Mouse (Mus musculus) heart, postnatal 25 days (tissue): ENCODE measurements around the gene Gm20388. TPM values are rescaled to one million over a fixed set of nuclear protein-coding genes. Genes with fewer than 3 reads are reported as not detected.

Experiments
- DNase-seq: peaks from one replicate; pipeline ENCODE4 v3.0.0; 2022; ENCODE audit warnings: low spot score
- intact Hi-C: fragments of 180-260 bp; cut with DNase I; formaldehyde crosslinking; loops from one replicate; pipeline ENCODE4 v1.15.1; 2025
- total RNA-seq, 2 experiments: library from RNA; stranded (reverse); gene quantifications; 2 replicates each; pipeline ENCODE4 v1.2.3; 2021

Gene Gm20388
- 1 to 10 TPM in 1 of 2 experiments, not detected in 1; 2.7 TPM for total RNA-seq

DNA sequence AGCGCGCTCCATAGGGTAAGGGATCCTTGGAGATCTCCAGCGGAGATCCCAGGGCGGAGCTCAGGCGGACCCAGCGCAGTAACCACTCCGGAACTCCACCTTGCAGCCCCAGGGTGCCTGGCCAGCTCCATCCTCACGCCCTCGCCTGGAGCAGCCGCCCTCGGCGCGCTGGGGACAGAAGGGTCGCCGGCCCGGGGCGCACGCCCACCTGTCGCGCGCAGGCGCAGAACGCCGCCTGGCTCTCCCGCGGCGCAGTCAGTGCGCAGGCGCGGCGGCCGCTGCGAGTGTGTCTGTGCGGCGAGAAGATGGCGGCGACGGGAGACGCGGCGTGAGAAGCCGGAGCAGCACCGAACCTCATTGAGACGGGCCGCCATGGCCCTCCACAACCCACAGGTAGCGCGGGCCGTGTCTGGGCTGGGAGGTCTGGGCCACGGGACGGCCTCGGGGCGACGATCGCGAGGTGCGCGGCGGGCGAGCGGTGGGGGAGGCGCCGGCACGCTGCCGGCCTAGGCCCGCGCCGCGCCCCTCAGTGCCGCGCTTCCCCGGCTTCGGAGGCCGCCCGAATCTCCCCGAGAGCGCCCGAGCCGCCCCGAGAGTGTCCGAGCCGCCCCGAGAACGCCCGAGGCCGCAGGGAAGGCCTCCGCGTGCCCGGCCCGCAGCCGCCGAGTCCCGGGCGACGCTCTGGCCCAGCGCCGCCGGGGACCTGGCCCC is at the start of gene Gm20388:
Gene Gm20388 (plus strand): TSS at position 295 of the 711 bp plus-strand sequence.
- peak; percentile 83 for DNase-seq
- intact Hi-C loops, result loop anchor here (5.0 kb wide), 1 partner anchor 48 kb away; the partner anchor contains the start of gene Klhl36

DNA sequence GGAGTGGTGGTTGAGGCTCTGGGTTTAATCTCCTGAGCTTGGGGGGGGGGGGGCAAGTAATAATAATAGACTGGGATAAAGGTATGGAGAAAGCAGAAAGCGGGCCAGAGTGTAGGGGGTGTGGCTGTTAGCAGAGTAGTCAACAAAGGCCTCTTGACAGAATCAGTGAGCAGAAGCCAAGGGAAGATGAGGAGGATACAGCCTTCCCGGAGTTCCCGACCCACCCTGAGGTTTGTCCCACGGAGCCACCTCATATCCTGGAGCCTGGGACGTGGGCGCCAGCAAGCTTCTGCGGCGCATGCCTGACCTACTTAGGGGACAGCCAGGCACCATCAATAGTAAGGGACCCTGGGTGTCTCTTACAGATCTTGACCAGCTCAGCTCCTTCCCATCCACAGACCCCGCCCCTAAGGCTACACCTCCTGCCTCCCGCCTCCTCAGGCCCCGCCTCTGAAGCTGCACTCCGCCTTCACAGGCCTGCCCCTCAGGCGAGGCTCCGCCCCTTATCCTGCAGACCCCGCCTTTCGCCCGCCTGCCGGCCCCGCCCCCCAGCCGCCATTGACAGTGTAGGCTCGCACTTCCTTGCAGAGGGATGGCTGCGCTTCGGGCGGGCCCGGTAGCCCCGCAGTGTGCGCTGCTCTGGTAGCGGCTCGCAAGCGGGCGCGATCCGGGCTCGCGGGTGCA is 48.8 kb upstream of the Gm20388 start, which contains the start of gene Klhl36:
Gene Klhl36 (plus strand): TSS at position 561 of the 684 bp plus-strand sequence.
- intact Hi-C loops, result loop anchor here (5.0 kb wide), 1 partner anchor 50 kb away; the partner anchor contains the start of genes Gm20388 and Usp10
- DNase-seq, result peak; percentile 93

DNA sequence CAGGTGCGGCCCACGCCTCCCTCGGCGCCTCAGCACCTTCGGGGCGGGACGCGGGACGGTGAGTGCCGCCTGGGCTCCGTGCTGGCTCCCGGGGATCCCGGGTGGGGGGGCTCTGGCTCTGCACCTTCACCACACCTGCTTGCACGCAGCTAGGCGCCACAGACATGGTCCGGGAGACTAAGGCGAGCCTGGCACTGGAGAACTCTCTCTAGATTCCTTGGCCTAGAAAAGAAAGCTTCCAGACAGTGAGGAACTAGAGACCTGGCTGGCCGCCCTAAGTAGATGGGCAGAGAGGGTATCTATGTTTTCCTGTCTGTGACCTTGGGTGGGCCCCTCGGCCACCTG is 48.3 kb upstream of the Gm20388 start:
- no peak for DNase-seq
- intact Hi-C loops, result loop anchor here (5.0 kb wide), 1 partner anchor 50 kb away; the partner anchor contains the start of genes Gm20388 and Usp10

DNA sequence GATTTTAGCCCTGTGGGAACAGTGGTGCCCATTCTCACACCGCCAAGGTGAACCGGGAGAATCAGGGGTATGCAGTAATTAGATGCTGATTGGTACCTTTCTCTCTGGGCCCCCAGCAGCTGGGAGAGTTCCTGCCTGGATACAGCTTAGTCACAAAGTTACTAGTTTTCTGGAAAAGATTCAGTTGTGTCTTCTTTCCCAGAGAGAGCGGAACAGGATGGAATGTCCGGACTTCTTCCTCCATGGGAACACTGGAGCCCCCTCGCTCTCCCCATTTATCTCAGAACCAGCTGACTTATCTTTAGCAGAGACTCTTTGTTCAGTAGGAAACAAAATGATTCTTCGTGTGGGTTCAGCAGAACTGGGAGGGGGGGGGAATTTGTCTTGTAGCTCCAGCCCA is 47.9 kb upstream of the Gm20388 start:
- no peak for DNase-seq
- intact Hi-C loops, result loop anchor here (5.0 kb wide), 1 partner anchor 50 kb away; the partner anchor contains the start of genes Gm20388 and Usp10

DNA sequence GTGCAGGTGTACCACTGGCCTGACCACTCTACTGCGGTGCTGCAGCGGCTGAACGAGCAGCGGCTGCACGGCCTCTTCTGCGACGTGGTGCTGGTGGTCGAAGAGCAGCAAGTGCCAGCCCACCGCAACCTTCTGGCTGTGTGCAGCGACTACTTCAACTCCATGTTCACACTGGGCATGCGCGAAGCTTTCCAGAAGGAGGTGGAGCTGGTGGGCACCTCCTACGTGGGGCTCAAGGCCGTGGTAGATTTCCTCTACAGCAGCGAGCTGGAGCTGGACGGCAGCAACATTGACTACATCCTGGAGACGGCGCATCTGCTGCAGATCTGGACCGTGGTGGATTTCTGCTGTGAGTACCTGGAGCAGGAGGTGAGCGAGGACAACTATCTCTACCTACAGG is 41.0 kb upstream of the Gm20388 start:
- intact Hi-C loops, result no loop called here
- no peak for DNase-seq

DNA sequence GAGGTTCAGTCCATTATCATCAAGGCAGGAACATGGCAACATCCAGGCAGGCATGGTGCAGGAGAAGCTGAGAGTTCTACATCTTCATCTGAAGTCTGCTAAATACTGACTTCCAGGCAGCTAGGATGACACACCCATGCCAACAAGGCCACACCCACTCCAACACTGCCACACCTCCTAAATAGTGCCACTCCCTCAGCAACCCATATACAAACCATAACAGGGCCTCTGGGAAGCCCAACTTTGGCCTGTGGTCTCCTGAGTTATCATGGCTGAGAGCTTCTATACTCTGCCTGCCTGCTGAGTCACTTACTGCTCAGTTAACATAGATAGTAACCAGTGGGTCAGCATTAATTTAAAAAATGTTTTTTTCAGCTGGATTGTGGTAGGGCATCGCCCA is 37.5 kb upstream of the Gm20388 start:
- intact Hi-C loops, result no loop called here
- no peak for DNase-seq

DNA sequence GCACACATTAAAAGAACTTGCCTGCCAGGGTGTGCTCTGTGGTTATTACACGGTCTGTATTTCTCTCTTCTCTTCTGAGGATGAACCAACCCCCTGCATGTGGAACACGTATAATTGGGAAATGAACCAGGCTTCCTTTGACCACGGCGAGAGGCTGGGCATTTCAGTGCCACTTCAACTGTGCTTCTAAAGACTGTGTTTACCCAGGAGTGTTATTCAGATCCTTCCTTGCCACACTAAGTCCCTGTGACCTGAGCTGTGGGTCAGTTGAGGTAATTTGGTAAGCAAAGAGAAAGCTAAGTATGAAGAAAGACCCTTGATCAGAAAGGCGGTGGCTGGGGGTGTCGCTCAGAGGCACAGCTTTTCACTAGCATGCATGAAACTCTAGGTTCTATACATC is 29.3 kb upstream of the Gm20388 start:
- intact Hi-C loops, result no loop called here
- no peak for DNase-seq

DNA sequence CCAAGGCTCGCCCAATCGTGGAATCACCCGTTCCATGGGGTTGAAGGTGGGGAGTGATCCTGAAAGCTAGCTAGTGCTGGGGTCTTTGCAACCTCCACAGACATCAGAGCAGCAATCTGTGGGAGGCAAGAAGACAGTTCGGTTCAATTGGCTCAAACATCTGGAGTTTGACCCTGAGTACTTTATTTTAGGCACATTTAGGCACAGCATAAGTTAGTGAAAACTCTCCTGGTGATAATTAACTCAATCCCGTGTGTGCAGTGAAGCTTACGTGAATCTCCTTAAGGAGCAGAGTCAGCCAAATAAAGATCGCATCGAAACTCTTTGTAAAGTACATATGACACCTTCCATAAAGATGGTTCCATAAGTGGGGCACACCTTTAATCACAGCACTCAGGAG is 28.7 kb upstream of the Gm20388 start:
- intact Hi-C loops, result no loop called here
- DNase-seq, result no peak

DNA sequence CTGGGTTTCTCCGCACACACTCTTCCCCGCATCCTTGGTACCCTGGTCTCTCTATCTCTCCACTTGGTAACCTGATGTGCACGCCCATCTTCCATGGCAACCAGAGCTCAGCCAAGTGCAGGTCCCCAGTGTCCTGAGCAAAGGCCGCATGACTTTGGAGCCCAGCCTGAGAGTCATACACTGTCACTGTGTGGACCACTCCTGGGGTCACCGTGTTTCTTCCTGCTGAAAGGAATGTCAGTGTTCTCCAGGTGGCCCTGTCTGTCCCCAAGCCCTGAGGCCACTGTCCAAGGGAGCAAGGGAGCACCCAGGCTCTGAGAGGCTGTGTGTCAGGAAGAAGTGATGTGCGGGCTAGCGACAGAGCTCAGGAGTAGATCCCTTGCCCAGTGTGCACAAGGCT is 27.4 kb upstream of the Gm20388 start:
- DNase-seq, result no peak
- intact Hi-C loops, result no loop called here

DNA sequence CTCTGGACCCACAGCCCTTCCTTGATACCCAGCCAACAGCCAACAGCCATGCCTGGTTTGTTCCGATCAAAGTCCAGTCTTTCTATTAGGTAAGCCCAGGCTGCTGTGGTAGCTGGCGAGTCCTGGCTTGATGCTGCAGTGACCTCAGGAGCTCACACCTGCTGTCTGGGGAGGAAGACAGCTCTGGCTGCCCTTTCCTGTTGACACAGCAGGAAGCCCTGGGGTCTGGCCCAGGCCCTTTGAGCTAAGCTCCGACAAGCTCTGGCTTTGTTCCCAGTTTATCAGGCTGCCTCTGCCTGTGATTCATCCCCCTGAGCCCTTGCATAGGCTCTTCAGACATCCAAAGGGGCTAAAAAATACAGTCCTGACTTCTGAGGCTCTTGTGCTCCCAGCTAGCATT is 25.0 kb upstream of the Gm20388 start:
- DNase-seq, result no peak
- intact Hi-C loops, result no loop called here

DNA sequence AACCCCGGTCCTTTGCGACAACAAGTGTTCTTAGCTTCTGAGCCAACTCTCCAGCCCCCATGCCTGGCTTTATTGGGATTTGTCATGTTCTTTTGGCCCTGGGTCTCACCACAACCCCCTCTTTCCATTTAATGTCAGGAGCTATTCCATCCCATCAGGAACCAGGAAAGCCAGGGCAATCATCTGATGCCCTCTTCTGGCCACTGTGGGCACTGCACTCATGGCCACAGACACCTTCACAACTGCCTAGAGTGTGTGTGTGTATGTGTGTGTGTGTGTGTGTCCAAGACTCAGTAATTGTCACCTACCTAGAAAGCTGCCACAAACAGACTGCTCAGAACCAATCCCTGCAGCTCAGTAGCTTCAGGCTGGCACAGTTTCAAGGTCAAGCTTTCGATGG is 23.5 kb upstream of the Gm20388 start:
- DNase-seq, result no peak
- intact Hi-C loops, result no loop called here

DNA sequence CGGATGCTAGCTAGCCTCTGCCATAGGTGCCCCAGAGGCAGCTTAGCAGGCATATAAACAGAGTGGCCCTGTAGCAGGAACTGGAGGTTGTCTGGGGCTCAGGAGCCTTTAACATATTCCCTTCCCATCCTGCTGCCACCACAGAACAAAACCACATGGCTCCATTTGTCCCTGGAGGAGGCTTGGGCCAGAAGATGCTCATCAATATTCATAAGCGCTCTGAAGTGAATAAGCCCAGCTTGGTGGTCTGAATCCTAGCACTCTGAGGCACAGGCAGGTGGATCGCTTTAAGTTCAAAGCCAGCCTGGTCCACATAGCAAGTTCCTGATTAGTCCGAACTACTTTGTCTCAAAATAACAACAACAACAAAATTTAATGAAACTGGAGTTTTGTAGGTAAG is 22.6 kb upstream of the Gm20388 start:
- DNase-seq, result no peak
- intact Hi-C loops, result no loop called here

DNA sequence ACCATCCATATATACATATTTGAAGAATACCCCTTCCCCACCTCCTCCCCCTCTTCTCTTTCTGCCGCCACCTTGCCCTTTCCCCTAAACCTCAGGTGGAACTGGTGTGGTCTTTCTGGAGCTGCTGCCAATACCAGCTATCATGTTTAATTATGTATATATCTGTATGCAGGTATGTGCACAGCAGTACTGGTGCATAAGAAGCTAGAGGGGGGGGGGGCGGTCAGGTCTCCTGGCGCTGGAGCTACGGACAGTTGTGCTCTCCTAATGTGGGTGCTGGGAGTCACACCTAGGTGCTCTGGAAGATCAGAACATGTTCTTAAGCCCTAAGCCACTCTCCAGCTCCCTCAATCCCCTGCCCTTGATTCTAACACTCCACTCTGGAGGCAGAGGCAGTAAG is 13.6 kb upstream of the Gm20388 start:
- intact Hi-C loops, result no loop called here
- no peak for DNase-seq

DNA sequence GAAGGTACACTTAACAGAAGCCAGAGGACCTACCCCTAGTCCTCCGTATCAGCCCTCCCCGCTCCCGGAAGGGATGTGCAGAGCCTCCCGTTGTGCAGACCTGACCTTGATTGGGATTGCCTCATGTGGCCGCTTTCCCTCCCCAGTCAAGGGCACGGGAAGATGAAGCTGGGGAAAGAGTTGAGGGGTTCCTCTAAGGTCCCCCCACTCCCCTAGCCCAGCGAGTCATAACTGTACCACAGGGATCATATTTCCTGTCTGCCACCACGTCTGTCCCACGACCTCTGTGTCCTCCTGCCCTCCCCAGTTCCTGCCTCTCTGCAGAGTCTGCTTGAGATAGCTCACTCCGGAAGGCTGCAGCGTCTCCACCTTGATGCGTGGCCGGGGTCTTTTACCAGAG is 12.7 kb upstream of the Gm20388 start:
- intact Hi-C loops, result no loop called here
- DNase-seq, result no peak

DNA sequence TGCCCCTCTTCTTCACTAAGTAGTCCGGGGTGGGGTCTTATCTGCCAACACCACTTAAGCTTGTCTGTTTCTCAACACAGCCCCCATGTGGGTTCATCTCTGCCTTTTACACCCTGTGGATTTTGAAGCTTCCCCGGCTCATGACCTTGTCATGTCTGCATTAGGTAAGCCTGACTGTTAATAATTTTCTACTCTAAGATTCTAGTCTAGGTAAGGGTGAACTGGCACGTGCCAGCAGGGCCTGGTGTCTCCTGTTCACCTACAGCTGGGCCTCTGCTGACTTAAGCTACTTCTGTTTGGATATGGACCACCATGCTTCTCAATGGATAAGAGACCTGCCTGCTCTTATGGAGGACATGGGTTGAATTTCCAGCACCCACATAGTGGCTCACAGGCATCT is 9.3 kb upstream of the Gm20388 start:
- intact Hi-C loops, result no loop called here
- no peak for DNase-seq

DNA sequence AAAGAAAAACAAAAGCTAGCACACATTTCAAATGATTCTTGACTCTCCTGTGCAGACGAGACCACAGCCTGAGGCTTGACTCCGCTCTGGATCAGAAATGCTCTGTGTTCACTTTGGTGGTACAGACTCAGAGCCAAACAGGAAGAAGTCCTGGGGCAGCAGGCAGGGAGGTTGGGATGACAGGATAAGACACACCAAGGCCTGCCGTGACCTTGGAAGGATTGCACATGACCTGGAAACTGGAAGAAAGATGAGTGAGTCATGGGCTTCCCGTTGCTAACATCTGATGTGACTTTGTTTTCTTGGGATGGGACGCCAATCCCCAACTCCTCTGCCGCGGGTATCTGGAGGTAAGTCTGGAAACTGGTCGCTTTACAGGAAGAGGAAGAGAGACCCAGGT is 8.7 kb upstream of the Gm20388 start:
- intact Hi-C loops, result no loop called here
- no peak for DNase-seq

DNA sequence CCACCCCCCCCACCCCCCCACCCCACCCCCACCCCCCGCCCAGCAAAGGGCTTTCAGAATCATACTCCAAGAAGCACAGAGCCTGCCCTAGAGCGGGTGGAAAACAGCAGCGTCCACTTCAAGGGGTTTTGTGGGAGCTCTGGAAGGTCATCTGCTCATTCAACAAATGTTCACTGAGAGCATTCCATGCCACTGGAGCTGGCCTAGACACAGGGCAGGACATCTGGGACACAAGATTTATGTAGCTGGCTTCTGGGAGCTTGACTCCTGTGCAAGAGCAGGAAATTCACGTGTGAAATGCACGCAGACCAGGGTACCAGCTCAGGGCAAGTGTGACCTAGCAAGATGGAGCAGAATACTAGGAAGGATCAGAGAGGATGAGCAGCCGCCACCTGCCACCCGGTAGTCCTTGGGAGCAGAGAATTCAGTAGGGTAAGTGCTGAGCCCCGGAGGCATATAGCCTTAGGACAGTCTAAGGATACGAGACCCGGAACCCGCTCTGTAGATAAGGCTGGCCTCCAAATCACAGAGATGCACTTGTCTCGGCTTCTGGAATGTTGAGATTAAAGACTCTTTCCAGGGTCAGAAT is 6.2 kb upstream of the Gm20388 start:
- no peak for DNase-seq
- intact Hi-C loops, result no loop called here

DNA sequence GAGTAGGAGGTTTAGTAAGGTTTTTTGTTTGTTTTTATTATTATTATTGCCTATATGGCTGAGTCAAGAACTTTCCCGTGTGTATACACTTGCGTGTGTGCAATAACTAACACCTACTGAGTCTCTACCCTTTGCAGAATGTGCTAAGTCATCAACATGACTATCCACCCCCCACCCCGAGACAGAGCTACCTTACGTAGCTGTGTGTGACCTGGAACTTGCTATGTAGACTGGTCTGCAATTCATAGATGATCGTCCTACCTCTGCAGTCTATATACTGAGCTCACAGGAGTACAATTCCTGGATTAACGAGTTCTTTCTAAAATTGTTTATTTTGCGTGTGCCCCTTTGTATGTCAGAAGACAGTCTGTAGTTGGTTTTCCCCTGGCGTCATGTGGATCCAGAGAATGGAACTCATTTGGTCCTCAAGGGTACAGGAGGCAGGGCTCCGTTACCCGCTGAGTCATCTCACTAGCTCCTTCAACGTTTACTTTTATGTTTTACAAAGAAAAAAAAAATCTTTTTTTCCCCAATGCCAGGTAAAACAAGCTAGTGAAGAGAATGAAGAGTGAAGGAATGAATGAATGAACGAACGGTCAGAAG is 596 bp upstream of the Gm20388 start, which contains the start of gene Usp10:
Gene Usp10 (plus strand): TSS at position 417 of the 603 bp plus-strand sequence.
- DNase-seq, result no peak
- intact Hi-C loops, result loop anchor here (5.0 kb wide), 1 partner anchor 48 kb away; the partner anchor contains the start of gene Klhl36

DNA sequence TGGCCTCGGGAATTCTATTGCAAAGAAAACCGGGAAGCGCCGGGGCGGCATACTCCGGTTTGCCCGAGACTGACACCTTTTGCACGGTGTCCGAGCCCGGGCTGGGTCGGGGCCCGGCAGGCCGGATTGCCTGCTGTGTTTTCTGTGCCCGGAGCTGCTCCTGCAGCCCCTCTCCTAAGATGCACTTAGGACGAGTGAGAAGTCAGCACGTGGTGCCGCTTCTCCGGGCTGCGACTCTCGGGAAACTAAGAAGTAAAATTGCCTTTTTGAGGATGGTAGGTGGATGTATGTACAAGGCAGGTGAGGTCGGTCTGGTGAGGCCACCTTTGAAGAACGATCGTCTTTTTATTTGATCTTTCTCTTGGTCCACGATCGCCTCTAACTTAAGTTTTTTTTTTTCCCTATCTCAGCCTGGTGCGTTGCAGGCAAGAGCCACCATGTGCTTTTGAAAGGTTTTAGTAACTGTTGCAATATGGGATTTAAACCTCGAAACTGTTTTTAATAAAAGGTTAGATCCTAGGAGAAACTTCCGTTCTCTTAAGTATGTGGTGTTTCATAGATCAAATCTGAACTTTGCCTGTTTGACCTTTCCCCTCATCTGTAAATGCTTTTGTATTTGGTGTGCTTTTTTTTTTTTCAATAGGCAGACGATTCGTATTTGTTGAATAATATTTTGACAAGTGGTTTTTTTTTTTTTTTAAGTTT is 769 bp downstream of the Gm20388 start:
- intact Hi-C loops, result loop anchor here (5.0 kb wide), 1 partner anchor 49 kb away; the partner anchor contains the start of gene Klhl36
- no peak for DNase-seq

DNA sequence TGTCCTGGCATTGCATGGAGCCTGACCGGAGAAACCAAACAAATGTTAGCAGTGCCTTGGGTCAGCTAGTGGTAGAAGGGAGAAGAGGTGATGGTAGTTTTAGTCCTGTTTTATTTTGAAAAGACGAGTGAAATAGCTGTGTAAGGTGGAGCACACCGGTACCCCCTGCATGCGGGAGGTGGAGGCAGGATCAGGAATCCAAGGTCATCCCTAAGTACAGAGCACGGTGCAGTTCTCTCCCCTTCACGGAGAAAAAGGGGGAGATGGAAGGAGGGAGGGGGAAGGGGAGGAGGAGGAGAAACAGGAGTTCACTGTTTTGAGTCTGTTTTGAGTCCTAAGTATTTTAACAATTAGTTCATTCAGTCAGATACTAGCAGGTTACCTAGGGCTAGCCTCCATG is 2.0 kb downstream of the Gm20388 start:
- DNase-seq, result no peak
- intact Hi-C loops, result loop anchor here (5.0 kb wide), 1 partner anchor 50 kb away; the partner anchor contains the start of gene Klhl36
